In genomic region chr14:32152243-32152965, GRCm38 (mm10) we compare ENCODE assay signal across 35 mouse cellular contexts. TPM values are rescaled to one million over a fixed set of nuclear protein-coding genes. Genes with fewer than 3 reads are reported as not detected.
A peak's percentile ranks its signal among the peaks of the same experiment; 100 is the strongest.
DNase-seq lines count a peak whose midpoint lies in the region; ATAC-seq and TF ChIP-seq lines count a peak whose summit lies in the region.
"Had no signal": no experiment of that assay in that cellular context is flagged by ENCODE, and none has a peak within 500 bp of the region (broad histone marks: within the 10 kb centered on the region; RNA-seq: fewer than 3 reads in every experiment).

No protein-coding gene starts in this region.

- no peaks in the 10 kb centered on the region for H3K27me3 ChIP-seq in liver, adult 2 months (ENCODE audit: control insufficient read depth, insufficient read depth, low read length)
- H3K27me3 ChIP-seq: embryonic facial prominence, embryonic 13.5 days; hindbrain, embryonic 13.5 days had no signal

- no peak overlapping the region for H3K4me3 ChIP-seq in liver, adult 2 months (ENCODE audit: insufficient read depth, low read depth, low read length)
- H3K4me3 ChIP-seq: embryonic facial prominence, embryonic 13.5 days; forebrain, embryonic 10.5 days; gastrocnemius, adult 2 months; heart, adult 2 months; hindbrain, embryonic 13.5 days had no signal

- peak overlapping the region; percentile 82 for H3K27ac ChIP-seq in liver, adult 2 months (replicated peaks; ENCODE audit: insufficient read depth, low read depth, low read length)
- H3K27ac ChIP-seq: embryonic facial prominence, embryonic 13.5 days; forebrain, embryonic 10.5 days; gastrocnemius, adult 2 months; heart, adult 2 months; hindbrain, embryonic 13.5 days had no signal

- H3K9ac ChIP-seq in liver, adult 2 months (ENCODE audit: low read depth, low read length): 0 out of 2 replicates have a peak overlapping the region, but pooled peaks have one; percentile 17
- H3K9ac ChIP-seq: embryonic facial prominence, embryonic 13.5 days; forebrain, postnatal 0 days; hindbrain, embryonic 13.5 days had no signal

- no peak for TF ChIP-seq POLR2A in liver, adult 2 months (IDR thresholded peaks at IDR 0.05; ENCODE audit: extremely low read depth, insufficient read depth, low read length)

- peak; percentile 74 for DNase-seq in heart, adult 11 months
- no peak for DNase-seq in heart, adult 9 months (ENCODE audit: low spot score in 2 of 2)
- DNase-seq in liver, adult 2 months (ENCODE audit: extremely low read depth, low read depth, low spot score): peak; percentile 89
- no peak for DNase-seq in liver
- DNase-seq in urinary bladder, postnatal 14 days (ENCODE audit: low spot score): no peak
- DNase-seq: adrenal gland, adult 8-10 months; adrenal gland, postnatal 25 days; cerebellum, adult 18-20 months; cerebellum, adult 9-10 months; forebrain, postnatal 0 days; gastrocnemius, adult 2 months; gastrocnemius, postnatal 14 days; heart, adult 2 months had no signal

- peak; percentile 53 for ATAC-seq in granulocyte monocyte progenitor cell, adult 5-6 weeks (replicated peaks; ENCODE audit: poor library complexity, severe bottlenecking)
- peak; percentile 59 for ATAC-seq in megakaryocyte progenitor cell, adult 5-6 weeks (replicated peaks; ENCODE audit: poor library complexity)
- ATAC-seq: activated CD4-positive, CD25-positive, alpha-beta regulatory T cell, adult 4 months; CD4-positive, CD25-positive, alpha-beta regulatory T cell, adult 4 months; forebrain, embryonic 14.5 days; forebrain, postnatal 0 days; hindbrain, embryonic 16.5 days; inflammation-experienced regulatory T-cells, adult 6 months; intestine, embryonic 16.5 days had no signal

- no peaks in the 10 kb centered on the region for H3K79me2 ChIP-seq in liver, adult 2 months (ENCODE audit: control insufficient read depth, insufficient read depth, low read length)

- peaks cover 7% of the 10 kb centered on the region for H3K4me1 ChIP-seq in liver, adult 2 months (ENCODE audit: control insufficient read depth, insufficient read depth, low read length)
- H3K4me1 ChIP-seq: embryonic facial prominence, embryonic 13.5 days; forebrain, embryonic 10.5 days; hindbrain, embryonic 13.5 days had no signal

- WGBS in liver, adult 2 months: 41% methylated on average over 18 of the region's 18 CpGs

- no peak for TF ChIP-seq CTCF in liver, adult 2 months (IDR thresholded peaks at IDR 0.05; ENCODE audit: low read depth, low read length)

- no peaks in the 10 kb centered on the region for H3K36me3 ChIP-seq in liver, adult 2 months (ENCODE audit: control insufficient read depth, insufficient read depth, low read length)
- H3K36me3 ChIP-seq: embryonic facial prominence, embryonic 13.5 days; forebrain, embryonic 10.5 days; hindbrain, embryonic 13.5 days had no signal

RNA-seq across cellular contexts. Expression of gene Ncoa4, which starts 7.3 kb away (rescaled TPM):
- 134 and 142 TPM in 2 replicates for total RNA-seq in liver, adult 2 months (2014; rRNA removed)
- polyA plus RNA-seq in liver, adult 2 months (2012; rRNA removed): 39.6 and 43.1 TPM in 2 replicates
- total RNA-seq in granulocyte monocyte progenitor cell, adult 5-6 weeks (2014; fragmentation: Nextera tagmentation): 211 and 220 TPM in 2 replicates
- 230 and 232 TPM in 2 replicates for total RNA-seq in granulocyte monocyte progenitor cell, adult 5-6 weeks (2017)
- 245 and 252 TPM in 2 replicates for total RNA-seq in megakaryocyte progenitor cell, adult 5-6 weeks (2015)
- total RNA-seq in megakaryocyte progenitor cell, adult 5-6 weeks (2017): 194 and 212 TPM in 2 replicates

RNA-seq across cellular contexts. Expression of gene Msmb, which starts 10.6 kb away (rescaled TPM):
- not detected in 2 replicates for total RNA-seq in liver, adult 2 months (2014; rRNA removed)
- polyA plus RNA-seq in liver, adult 2 months (2012; rRNA removed): not detected in 2 replicates
- total RNA-seq in granulocyte monocyte progenitor cell, adult 5-6 weeks (2014; fragmentation: Nextera tagmentation): not detected in 2 replicates
- total RNA-seq in granulocyte monocyte progenitor cell, adult 5-6 weeks (2017): not detected in 2 replicates
- not detected in 2 replicates for total RNA-seq in megakaryocyte progenitor cell, adult 5-6 weeks (2015)
- total RNA-seq in megakaryocyte progenitor cell, adult 5-6 weeks (2017): not detected in 2 replicates
- total RNA-seq: adrenal gland, adult 8-10 months; adrenal gland, postnatal 25 days; common myeloid progenitor, adult 5-6 weeks; forebrain, postnatal 0 days; gastrocnemius, adult 2 months; gastrocnemius, postnatal 14 days; gastrocnemius, postnatal 4 days; heart, adult 2 months; heart, postnatal 25 days; hematopoietic stem cell, adult 5-6 weeks; MEL had no signal
- polyA plus RNA-seq: brain, embryonic 14.5 days; C2C12; CD4-positive, CD25-positive, alpha-beta regulatory T cell, adult 4 months; embryonic facial prominence, embryonic 13.5 days; forebrain, embryonic 10.5 days; forebrain, embryonic 14.5 days; forebrain, postnatal 0 days; frontal cortex, adult 2 months; heart, adult 2 months; heart, embryonic 11.5 days; heart, embryonic 14.5 days; heart, postnatal 0 days; hindbrain, embryonic 13.5 days; hindbrain, embryonic 16.5 days; inflammation-experienced regulatory T-cells, adult 6 months; intestine, embryonic 16.5 days had no signal

RNA-seq across cellular contexts. Expression of gene Timm23, which starts 49.3 kb away (rescaled TPM):
- 191 and 195 TPM in 2 replicates for total RNA-seq in liver, adult 2 months (2014; rRNA removed)
- 122 and 156 TPM in 2 replicates for polyA plus RNA-seq in liver, adult 2 months (2012; rRNA removed)
- total RNA-seq in granulocyte monocyte progenitor cell, adult 5-6 weeks (2014; fragmentation: Nextera tagmentation): 177 and 202 TPM in 2 replicates
- total RNA-seq in granulocyte monocyte progenitor cell, adult 5-6 weeks (2017): 156 and 165 TPM in 2 replicates
- 237 and 249 TPM in 2 replicates for total RNA-seq in megakaryocyte progenitor cell, adult 5-6 weeks (2015)
- 159 and 183 TPM in 2 replicates for total RNA-seq in megakaryocyte progenitor cell, adult 5-6 weeks (2017)

RNA-seq across cellular contexts. Expression of gene Parg, which starts 49.3 kb away (rescaled TPM):
- 21.0 and 25.1 TPM in 2 replicates for total RNA-seq in liver, adult 2 months (2014; rRNA removed)
- polyA plus RNA-seq in liver, adult 2 months (2012; rRNA removed): 2.8 TPM in 2 replicates
- total RNA-seq in granulocyte monocyte progenitor cell, adult 5-6 weeks (2014; fragmentation: Nextera tagmentation): 27.6 and 29.2 TPM in 2 replicates
- total RNA-seq in granulocyte monocyte progenitor cell, adult 5-6 weeks (2017): 117 and 145 TPM in 2 replicates
- 44.1 and 48.1 TPM in 2 replicates for total RNA-seq in megakaryocyte progenitor cell, adult 5-6 weeks (2015)
- 102 and 143 TPM in 2 replicates for total RNA-seq in megakaryocyte progenitor cell, adult 5-6 weeks (2017)

Comparison
In these comparisons a context has a peak if more than half of its experiments do, and no peak if none do; other contexts are left out.
1. DNase-seq: peak in heart, adult 11 months (single experiment) and liver, adult 2 months (single experiment); none in heart, adult 9 months (0 of 2), liver (single experiment) and urinary bladder, postnatal 14 days (single experiment).